Mouse (Mus musculus): ENCODE measurements at regions not wholly inside any gene's neighbourhood (a gene's known extent, or its start where the extent isn't known, plus 50 kb on each side); places are given as distances from the start of the nearest gene placed in this dataset.

- Histone ChIP-seq H3K79me2 (ENCODE audit: control insufficient read depth, insufficient read depth) (no peaks in the 10 kb centered on the region), H3K27me3 (ENCODE audit: control insufficient read depth, insufficient read depth, insufficient read length) (no peaks in the 10 kb centered on the region), H3K36me3 (ENCODE audit: control insufficient read depth, insufficient read depth) (no peaks in the 10 kb centered on the region), H3K4me3 (no peak overlapping the region), H3K4me2 (ENCODE audit: low read depth) (no peak overlapping the region), H3ac (ENCODE audit: control insufficient read depth, insufficient read length) (no peak overlapping the region)
- TF ChIP-seq MYOD1 (IDR thresholded peaks at IDR 0.05; ENCODE audit: control insufficient read depth in 1 of 3, insufficient read length in 2 of 3, low read depth in 2 of 3), result no peak
- no peak for TF ChIP-seq CEBPB (IDR thresholded peaks at IDR 0.05; ENCODE audit: insufficient read depth, poor library complexity, severe bottlenecking)
- TF ChIP-seq REST (IDR thresholded peaks at IDR 0.05; ENCODE audit: insufficient read depth, insufficient read length), result no peak
- no peak for TF ChIP-seq MYOG (IDR thresholded peaks at IDR 0.05; ENCODE audit: control insufficient read depth in 1 of 3, insufficient read depth in 1 of 3, insufficient read length in 2 of 3, low read depth in 2 of 3)
- TF ChIP-seq POLR2A (IDR thresholded peaks at IDR 0.05; ENCODE audit: insufficient read length, low read depth), result no peak
- TF ChIP-seq TCF12 (IDR thresholded peaks at IDR 0.05; ENCODE audit: insufficient read depth, poor library complexity, severe bottlenecking), result no peak
- TF ChIP-seq MAX (IDR thresholded peaks at IDR 0.05; ENCODE audit: low read depth), result no peak
- no peak for TF ChIP-seq SRF (IDR thresholded peaks at IDR 0.05; ENCODE audit: control insufficient read depth, insufficient read length, low read depth)
- TF ChIP-seq POLR2AphosphoS2 (IDR thresholded peaks at IDR 0.05; ENCODE audit: insufficient read length, low read depth), result no peak
- TF ChIP-seq E2F4 (IDR thresholded peaks at IDR 0.05; ENCODE audit: insufficient read depth), result no peak
These were observed 214.1 kb upstream of the Usp24 start for GRCm38 (mm10) chr4:106101904-106102303.

DNA sequence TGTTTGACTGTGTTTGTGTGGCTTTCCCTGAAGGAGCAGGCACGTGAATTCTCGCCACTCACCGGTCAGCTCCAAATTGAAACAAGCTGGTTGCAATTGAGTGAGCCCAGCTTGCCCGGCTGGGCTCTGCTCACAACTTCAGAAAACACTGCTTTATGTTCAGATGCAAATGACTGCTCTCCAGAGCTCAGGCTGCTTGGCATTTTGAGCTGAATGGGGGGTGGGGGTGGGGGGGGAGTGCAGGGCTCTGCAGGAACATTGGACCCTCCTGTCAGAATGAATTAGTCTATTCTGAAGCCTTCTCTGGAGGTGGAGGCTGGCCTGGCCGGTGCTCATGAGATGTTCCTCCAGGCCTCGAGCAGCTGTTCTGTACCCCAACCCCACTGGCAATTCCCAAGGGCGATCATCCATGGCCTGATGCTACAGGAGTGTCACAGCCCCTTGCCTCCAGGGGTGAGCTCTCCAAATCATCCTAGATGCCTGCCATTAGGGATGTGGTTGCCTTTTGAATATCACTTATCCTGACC is 213.5 kb upstream of the Usp24 start:
- no peaks in the 10 kb centered on the region for H3K36me3 ChIP-seq (ENCODE audit: control insufficient read depth, insufficient read depth)
- H3K79me2 ChIP-seq (ENCODE audit: control insufficient read depth, insufficient read depth), result no peaks in the 10 kb centered on the region
- no peaks in the 10 kb centered on the region for H3K27me3 ChIP-seq (ENCODE audit: control insufficient read depth, insufficient read depth, insufficient read length)
- H3K4me2 ChIP-seq (ENCODE audit: low read depth), result no peak overlapping the region
- H3K4me3 ChIP-seq, result no peak overlapping the region
- no peak overlapping the region for H3ac ChIP-seq (ENCODE audit: control insufficient read depth, insufficient read length)
- TF ChIP-seq POLR2AphosphoS2 (IDR thresholded peaks at IDR 0.05; ENCODE audit: insufficient read length, low read depth) (no peak), USF1 (IDR thresholded peaks at IDR 0.05; ENCODE audit: low read depth) (no peak), MYOG (IDR thresholded peaks at IDR 0.05; ENCODE audit: control insufficient read depth in 1 of 3, insufficient read depth in 1 of 3, insufficient read length in 2 of 3, low read depth in 2 of 3) (no peak), TCF3 (IDR thresholded peaks at IDR 0.05; ENCODE audit: insufficient read length, low read depth) (no peak), E2F4 (IDR thresholded peaks at IDR 0.05; ENCODE audit: insufficient read depth) (no peak), REST (IDR thresholded peaks at IDR 0.05; ENCODE audit: insufficient read depth, insufficient read length) (no peak), CEBPB (IDR thresholded peaks at IDR 0.05; ENCODE audit: insufficient read depth, poor library complexity, severe bottlenecking) (no peak), MAX (IDR thresholded peaks at IDR 0.05; ENCODE audit: low read depth) (no peak), SRF (IDR thresholded peaks at IDR 0.05; ENCODE audit: control insufficient read depth, insufficient read length, low read depth) (no peak), POLR2A (IDR thresholded peaks at IDR 0.05; ENCODE audit: insufficient read length, low read depth) (no peak), MYOD1 (IDR thresholded peaks at IDR 0.05; ENCODE audit: control insufficient read depth in 1 of 3, insufficient read length in 2 of 3, low read depth in 2 of 3) (no peak), TCF12 (IDR thresholded peaks at IDR 0.05; ENCODE audit: insufficient read depth, poor library complexity, severe bottlenecking) (no peak)

GRCm38 (mm10) chr4:106103750-106104635 is 212.0 kb upstream of the Usp24 start:
- TF ChIP-seq MYOG (IDR thresholded peaks at IDR 0.05; ENCODE audit: control insufficient read depth in 1 of 3, insufficient read depth in 1 of 3, insufficient read length in 2 of 3, low read depth in 2 of 3), result no peak
- no peak for TF ChIP-seq TCF3 (IDR thresholded peaks at IDR 0.05; ENCODE audit: insufficient read length, low read depth)
- no peak for TF ChIP-seq MAX (IDR thresholded peaks at IDR 0.05; ENCODE audit: low read depth)
- TF ChIP-seq REST (IDR thresholded peaks at IDR 0.05; ENCODE audit: insufficient read depth, insufficient read length), result no peak
- TF ChIP-seq MYOD1 (IDR thresholded peaks at IDR 0.05; ENCODE audit: control insufficient read depth in 1 of 3, insufficient read length in 2 of 3, low read depth in 2 of 3), result no peak
- no peak for TF ChIP-seq POLR2A (IDR thresholded peaks at IDR 0.05; ENCODE audit: insufficient read length, low read depth)
- TF ChIP-seq TCF12 (IDR thresholded peaks at IDR 0.05; ENCODE audit: insufficient read depth, poor library complexity, severe bottlenecking), result no peak
- TF ChIP-seq SRF (IDR thresholded peaks at IDR 0.05; ENCODE audit: control insufficient read depth, insufficient read length, low read depth), result no peak
- no peak for TF ChIP-seq CEBPB (IDR thresholded peaks at IDR 0.05; ENCODE audit: insufficient read depth, poor library complexity, severe bottlenecking)
- no peak for TF ChIP-seq E2F4 (IDR thresholded peaks at IDR 0.05; ENCODE audit: insufficient read depth)
- TF ChIP-seq USF1 (IDR thresholded peaks at IDR 0.05; ENCODE audit: low read depth), result no peak
- no peak for TF ChIP-seq POLR2AphosphoS2 (IDR thresholded peaks at IDR 0.05; ENCODE audit: insufficient read length, low read depth)
- no peaks in the 10 kb centered on the region for H3K36me3 ChIP-seq (ENCODE audit: control insufficient read depth, insufficient read depth)
- no peaks in the 10 kb centered on the region for H3K79me2 ChIP-seq (ENCODE audit: control insufficient read depth, insufficient read depth)
- no peaks in the 10 kb centered on the region for H3K27me3 ChIP-seq (ENCODE audit: control insufficient read depth, insufficient read depth, insufficient read length)
- H3ac ChIP-seq (ENCODE audit: control insufficient read depth, insufficient read length), result no peak overlapping the region
- H3K4me2 ChIP-seq (ENCODE audit: low read depth), result no peak overlapping the region
- no peak overlapping the region for H3K4me3 ChIP-seq

DNA sequence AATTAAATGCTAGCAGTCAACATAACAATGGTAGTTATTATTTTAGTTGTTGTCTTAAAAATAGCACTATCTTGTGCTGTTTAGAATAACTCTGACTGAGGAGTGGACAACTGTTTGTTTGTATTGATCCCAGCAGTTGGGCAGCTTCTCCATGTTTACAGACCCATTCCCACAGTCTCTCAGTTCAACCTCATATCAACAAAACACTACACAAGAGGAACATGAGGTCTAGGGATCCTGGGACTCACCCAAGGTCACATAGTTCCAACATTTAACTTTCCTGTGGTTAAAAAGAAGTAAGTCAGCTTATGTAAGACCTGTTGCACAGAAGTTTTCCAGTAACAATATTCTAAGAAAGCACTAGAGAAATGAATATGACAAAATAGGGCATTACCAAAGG is 203.0 kb upstream of the Usp24 start:
- no peak overlapping the region for H3ac ChIP-seq (ENCODE audit: control insufficient read depth, insufficient read length)
- no peak overlapping the region for H3K4me2 ChIP-seq (ENCODE audit: low read depth)
- H3K27me3 ChIP-seq (ENCODE audit: control insufficient read depth, insufficient read depth, insufficient read length), result no peaks in the 10 kb centered on the region
- no peaks in the 10 kb centered on the region for H3K36me3 ChIP-seq (ENCODE audit: control insufficient read depth, insufficient read depth)
- TF ChIP-seq SRF (IDR thresholded peaks at IDR 0.05; ENCODE audit: control insufficient read depth, insufficient read length, low read depth) (no peak), MYOD1 (IDR thresholded peaks at IDR 0.05; ENCODE audit: control insufficient read depth in 1 of 3, insufficient read length in 2 of 3, low read depth in 2 of 3) (no peak), TCF12 (IDR thresholded peaks at IDR 0.05; ENCODE audit: insufficient read depth, poor library complexity, severe bottlenecking) (no peak), TCF3 (IDR thresholded peaks at IDR 0.05; ENCODE audit: insufficient read length, low read depth) (no peak), E2F4 (IDR thresholded peaks at IDR 0.05; ENCODE audit: insufficient read depth) (no peak), POLR2A (IDR thresholded peaks at IDR 0.05; ENCODE audit: insufficient read length, low read depth) (no peak), MYOG (IDR thresholded peaks at IDR 0.05; ENCODE audit: control insufficient read depth in 1 of 3, insufficient read depth in 1 of 3, insufficient read length in 2 of 3, low read depth in 2 of 3) (no peak), MAX (IDR thresholded peaks at IDR 0.05; ENCODE audit: low read depth) (no peak)
- H3K4me3 ChIP-seq, result no peak overlapping the region
- no peaks in the 10 kb centered on the region for H3K79me2 ChIP-seq (ENCODE audit: control insufficient read depth, insufficient read depth)

All from myocyte (in vitro differentiated cells).